Mouse (Mus musculus): ENCODE data around the gene Cdc25a.

The Cdc25a gene

DNA sequence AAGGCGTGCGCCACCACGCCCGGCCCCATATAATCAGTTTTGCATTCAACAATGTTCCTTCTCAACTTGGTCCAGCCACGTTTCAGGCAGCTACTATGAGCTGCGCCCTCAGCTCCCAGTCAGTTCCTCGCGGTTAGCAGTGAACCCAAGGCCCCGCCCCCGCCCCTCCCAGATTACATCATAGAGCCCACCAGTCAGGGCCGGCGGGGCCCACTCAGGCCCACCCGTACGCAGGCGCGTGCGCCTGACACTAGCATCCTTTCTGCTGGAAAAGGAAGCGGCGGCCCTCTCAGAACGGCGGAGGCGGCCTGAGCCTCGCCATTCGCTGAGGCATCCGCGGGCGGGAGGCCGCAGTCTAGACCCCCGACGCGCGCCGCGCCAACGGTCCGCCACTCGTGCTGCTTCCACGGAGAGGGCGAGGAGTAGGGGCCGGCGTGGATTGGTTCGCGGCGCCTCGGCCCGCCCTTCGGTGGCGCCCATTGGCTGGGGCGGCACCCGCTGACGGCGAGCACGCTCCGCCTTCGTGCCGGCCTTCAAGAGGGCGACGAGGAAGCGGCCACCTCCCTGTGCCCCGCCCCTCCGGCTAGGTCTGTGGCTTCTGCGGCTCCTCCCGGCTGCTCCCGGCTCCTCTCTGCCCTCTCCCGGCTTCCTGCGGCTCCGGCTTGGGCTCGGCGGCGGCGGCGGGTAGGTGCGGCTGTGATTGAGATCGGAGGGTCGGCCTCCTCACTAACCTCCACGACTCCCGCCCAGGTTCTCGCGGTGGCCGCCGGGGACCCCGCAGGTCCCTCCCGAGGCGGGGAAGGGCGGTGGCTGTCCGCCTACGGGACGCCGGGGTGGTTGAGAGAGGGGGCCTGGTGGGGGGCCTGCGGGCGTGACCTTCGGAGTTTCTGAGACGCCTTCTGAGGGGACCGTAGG lies 56.1 kb downstream of the Cdc25a start, which contains the start of gene Map4:
Map4 (plus strand) TSS at position 204 of the 915 bp plus-strand sequence.
- DNase-seq (ENCODE audit: low read depth), result peak; percentile 95

- DNase-seq (ENCODE audit: low read depth), result peak; percentile 72
Measured at GRCm38 (mm10) chr9:109932361-109932755, 57.0 kb downstream of the Cdc25a start.

GRCm38 (mm10) chr9:109932756-109933375 lies 57.5 kb downstream of the Cdc25a start:
- DNase-seq (ENCODE audit: low read depth), result peak; percentile 52

- peak; percentile 39 for DNase-seq (ENCODE audit: low read depth)
Measured at GRCm38 (mm10) chr9:109939401-109939800, 64.0 kb downstream of the Cdc25a start.

DNA sequence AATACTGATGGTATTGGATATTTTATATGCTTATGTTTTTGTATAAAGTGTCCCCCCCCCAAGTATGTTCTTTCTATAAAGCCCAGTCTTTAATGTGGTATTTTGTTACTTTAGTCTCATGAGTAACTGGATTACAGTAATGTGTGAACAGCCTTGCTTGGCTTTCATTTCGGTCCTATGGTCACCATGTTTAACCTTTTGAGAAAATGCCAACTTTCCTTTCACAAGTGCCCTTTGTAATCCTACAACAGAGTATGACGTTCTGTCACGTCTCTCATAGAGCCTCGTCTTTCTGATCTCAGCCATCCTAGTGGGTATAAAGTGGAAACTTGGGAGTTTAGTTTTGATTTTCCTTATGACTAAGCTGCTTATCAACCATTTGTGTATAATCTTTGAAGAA lies 67.4 kb downstream of the Cdc25a start:
- DNase-seq (ENCODE audit: low read depth), result no peak

All from induced T-regulatory cell, adult 2 months (primary cell).